Mouse (Mus musculus) thymus, postnatal 25 days (tissue): Measurements from ENCODE around the gene Osbp2.

Source experiments
- DNase-seq: peaks from one replicate; pipeline ENCODE4 v3.0.0; 2022

Osbp2 gene

DNA sequence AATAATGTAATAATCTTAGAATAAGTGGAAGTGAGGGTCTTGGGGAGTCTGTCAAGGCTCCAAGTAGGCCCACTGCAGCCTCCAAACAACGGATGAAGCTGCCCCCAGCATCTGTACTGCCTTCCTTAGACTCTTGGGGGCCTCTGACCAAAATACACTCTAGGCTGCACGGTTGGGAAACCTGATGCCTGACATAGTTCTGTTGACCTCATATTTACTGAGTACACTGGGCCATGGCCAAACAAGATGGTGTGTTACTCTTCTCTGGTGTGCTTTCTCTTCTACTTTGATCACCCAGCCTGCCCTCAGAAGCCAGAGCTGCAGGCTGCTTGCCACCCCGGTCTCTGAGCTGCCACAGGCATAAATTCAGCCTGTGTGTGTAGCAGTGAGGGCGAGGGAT is 108.4 kb downstream of the Osbp2 start:
- no peak for DNase-seq

DNA sequence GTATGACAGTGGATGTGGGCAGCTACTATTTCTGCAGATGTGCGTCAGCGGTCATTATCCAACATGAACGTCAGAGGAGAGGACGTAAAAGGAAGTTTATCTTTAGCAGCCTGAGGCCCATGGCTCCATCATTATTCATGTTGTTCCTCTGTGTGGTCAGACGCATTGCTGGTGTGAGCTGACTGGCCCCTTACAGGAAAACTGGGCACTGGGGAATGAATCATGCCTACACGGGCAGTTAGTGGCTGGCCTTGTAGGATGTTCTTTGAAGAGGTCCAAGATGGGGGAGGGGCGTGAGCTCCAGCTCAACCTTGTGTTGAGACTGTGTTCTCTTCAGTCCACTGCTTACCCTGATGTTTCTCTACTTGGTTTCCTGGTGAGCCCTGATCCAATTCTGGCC is 109.0 kb downstream of the Osbp2 start:
- no peak for DNase-seq

DNA sequence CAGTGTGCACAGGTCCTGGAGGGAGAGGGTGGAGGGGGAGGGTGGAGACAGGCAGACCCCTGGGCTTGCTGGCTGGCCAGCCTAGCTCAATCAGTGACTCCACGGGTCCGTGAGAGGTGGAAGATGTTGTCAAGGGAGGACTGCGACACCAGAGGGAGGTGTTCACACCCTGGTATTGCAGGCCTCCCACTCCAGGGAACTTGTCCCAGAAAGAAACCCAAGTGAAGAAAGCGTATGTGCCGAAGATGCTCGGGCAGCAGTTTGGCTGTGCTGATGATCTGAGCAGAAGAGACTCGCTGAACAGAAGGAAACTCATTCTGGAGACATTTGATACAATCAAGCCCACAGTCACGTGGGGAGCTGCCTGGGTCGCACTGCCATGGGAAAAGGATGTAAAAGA is 109.8 kb downstream of the Osbp2 start:
- no peak for DNase-seq

DNA sequence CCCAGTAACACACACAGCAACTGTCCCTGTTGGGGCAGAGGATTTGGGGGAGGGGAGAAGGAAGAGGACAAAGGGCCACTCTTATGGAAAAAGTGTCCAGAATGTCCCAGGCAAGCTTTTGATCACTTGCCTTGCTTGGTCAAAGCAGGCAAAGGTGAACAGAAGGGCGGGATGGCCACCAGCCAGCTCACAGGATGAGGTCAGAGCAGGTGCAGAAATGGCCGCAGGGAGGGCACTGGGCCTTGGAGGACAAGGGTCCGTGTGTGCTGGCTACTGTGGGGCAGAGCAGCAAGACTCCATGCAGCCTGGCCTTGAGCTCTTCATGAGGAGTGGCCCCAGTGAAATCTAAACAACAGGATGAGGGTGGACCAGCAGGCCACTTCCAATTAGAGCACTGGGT is 110.9 kb downstream of the Osbp2 start:
- no peak for DNase-seq

DNA sequence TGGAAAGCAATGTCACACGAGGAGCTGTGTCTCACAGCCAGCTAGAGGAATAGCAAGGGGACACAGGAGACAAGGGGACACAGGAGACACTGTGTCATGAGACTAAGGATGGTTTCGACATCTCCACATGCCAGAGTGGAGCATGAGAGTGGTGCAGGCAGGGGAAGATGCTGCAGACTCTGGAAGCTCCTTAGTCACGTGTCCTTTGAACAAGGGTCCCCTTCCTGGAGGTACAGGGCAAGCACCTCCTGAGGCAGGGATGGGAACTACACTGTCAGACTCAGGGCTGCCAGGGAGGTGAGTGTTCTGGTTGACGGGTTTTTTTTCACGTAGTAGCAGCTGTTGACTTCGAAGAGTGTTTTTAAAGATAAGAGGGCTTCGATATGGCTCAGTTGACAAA is 113.9 kb downstream of the Osbp2 start:
- DNase-seq = no peak

DNA sequence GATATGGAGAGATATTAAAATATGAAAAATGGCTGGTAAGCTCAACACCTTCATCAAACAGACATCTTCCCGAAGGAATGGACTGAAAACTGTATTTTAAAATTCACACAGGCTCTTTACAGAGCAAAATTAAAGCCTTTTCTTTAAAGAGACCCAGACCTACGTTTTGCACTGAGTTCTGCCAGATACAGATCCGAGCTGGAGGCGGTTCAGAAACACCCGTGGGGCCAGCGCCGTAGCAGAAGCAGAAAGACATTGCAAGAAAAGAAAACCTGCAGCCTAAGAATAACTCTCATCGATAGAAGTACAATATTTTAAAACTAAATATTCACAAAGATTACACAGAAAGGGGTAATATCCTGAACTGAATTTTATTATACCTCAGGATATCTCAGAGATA is 121.3 kb downstream of the Osbp2 start:
- DNase-seq = no peak

DNA sequence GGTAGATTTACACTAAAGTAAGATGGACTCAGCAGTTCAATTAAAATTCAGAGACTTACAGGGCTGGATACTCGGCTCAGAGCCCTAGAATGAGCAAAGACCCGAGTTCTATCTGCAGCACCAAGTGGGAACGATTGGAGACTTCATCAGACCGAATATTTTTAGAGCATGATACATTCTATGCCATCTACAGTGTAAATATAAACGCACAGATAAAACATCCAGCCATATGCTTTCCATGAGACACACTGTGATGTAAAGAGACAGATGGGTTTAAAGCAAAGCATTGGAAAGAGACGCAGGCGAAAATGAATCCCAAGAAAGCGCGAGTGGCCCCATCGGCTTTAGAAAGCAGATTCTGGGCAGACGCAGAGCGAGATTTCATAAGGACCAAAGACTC is 122.5 kb downstream of the Osbp2 start:
- DNase-seq = no peak

DNA sequence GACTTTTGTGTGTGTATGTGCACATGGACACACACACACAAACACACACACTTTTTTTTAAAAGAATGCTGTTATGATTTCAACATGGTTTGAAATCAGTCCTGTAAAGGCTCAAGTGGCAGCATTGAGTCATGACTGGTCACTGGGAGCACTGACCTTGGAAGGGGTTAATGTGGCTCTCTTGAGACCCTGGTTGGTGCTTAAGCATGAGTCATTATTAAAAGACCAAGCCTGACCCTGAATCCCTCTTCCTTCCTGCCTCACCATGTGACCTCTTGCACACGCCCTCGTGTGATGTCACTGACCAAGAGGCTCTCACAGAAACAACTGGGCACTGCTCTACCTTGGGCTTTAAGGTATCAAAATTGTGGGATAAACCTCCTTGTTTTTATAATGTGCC is 124.9 kb downstream of the Osbp2 start:
- no peak for DNase-seq

DNA sequence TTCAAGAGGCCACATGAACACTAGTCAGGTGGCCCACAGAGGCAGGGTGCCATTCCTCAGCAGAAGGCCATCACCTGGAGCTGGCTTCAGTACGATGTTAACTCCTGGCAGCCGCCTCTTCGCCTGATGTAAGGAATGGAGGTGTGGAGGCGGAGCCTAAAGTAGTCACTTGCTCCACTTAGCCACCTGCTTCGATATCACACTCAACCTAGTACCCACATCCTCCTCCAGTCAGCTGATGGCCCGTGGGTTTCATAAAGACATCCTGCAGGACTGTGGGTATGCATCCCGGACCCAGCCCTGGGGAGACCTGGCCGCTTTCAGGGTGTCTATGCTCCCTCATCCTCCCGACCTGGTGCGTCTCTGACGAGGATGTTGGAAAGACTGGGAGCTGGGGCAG is 128.0 kb downstream of the Osbp2 start:
- no peak for DNase-seq

DNA sequence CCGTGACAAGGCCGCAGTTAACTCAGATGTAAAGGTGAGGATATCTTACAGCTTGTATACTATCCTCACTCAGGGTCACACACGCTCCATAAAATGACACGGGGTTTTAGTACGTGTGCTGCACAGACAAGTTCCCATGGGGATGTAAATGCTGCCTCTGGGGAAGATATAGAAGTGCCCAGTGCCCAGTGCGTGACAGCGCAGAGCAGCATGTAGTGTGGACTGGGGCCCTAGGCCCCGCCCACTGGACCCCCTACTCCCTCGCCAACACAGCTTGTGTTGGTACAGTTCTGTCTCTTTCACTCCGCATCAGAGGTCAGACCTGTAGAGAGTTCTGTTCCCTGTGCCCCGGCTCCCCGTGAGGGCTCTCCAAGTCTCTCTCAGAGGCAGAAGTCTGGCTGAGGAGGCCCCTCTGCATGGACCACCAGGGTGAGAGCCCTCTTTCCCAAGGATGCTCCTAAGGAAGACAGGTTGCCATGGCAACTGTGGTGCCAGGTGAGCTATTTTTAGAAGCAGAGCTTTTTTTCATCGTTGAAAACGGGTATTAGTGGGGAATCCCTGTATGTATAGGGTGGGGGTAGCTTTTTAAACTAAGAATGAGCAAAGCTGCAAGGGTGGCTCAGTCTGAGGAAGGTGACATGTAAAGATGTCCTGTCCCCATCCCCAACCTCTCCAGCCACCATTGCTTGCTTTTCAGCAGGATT is 129.6 kb downstream of the Osbp2 start:
- DNase-seq = no peak

DNA sequence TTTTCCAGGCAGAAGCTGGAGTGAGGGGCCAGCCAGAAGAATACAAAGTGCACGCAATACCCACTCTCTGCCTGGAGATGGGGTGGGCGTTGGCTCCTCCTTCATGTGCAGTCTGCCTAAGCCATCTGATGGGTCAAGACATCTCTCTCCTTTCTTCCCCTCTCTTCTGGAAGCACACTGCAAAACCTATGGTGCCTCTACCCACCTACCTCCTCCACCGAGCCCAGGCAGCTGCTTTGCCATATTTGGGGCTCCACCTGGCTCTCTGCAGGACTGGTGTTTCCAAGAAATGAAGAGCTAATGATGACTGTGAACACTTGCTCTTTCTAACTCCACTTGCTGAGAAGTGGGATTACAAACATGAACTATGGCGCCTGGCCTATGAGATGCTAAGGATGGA is 132.2 kb downstream of the Osbp2 start:
- DNase-seq = no peak

DNA sequence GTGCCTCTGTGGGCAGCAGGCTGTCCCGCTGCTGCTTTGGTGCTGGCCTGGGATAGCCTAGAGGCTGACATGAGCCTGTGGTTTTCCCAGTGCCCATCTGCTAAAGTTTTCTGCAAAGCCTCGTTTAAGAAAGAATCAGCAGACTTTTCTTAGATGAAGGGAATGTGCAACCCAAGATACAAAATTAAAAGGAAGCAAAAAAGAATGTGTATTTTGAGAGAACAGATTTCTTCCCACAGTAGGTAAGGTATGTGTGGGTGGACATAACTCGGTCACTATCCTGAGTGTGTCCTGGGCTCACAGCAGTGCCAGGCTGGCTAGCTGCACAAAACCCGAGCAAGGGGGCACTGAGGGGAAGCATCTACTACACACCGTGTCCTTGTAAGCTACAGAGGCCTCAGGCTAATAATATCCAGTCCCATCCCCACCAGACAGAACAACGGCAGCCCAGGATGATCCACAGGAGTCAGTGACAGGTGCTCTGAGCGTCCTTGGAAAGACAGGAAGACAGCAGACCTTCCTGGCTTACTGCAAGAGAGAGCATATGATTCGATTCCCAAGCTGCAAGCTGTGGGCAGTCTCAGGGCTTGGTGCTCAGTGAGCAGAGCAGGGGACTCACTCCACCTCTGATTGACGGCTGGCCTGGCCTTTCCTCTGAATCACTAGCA is 136.1 kb downstream of the Osbp2 start:
- DNase-seq = no peak

DNA sequence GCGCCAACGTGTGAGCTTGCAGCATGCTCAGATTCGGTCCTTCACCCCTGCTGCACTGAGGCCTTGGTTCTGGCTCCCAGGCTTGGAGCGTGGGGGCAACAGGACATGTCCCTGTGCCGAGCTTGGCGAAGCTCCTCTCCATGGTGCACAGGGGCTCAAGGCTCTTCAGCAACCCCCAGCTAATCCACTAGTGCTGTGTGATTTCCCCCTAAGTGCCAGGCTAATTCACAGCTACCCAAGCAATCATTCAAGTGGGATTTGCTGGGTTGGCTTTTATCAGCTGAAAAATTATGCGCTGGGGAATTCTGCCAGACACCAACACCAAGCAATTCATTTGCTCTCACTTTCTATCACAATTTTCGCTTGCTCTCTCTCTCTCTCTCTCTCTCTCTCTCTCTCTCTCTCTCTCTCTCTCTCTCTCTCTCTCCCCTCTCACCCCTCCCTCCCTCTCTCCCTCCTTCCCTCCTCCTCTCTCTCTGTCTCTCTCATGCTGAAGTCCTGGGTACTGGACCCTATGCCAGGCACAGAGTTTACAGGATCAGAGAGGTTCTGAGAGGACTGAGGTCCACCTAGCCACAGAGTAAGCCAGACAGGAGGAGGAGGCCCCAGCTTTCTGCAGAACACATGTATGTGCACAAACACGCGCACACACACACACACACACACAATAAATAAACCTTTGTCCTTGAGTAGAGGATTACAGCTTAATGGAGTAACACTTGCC is 138.2 kb downstream of the Osbp2 start:
- DNase-seq = no peak

DNA sequence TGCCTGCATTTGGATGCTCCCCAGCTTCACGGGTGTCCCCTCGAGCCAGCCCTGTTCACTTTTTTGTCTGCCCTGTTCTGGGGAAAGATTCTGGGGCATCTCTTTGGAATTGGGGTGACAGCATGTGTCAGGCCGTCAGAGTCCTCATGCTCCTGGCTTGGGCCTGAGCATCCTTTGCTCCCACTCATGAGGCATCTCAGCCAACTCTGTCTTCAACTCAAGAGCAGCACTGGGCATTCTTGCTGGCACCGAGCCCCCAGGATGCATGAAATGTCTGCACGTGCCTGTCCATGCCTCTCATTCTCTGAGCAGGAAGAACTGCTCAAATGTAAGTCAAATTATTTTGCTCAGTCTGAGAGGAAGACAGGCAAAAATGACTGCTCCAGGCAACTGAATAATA is 139.0 kb downstream of the Osbp2 start:
- no peak for DNase-seq

DNA sequence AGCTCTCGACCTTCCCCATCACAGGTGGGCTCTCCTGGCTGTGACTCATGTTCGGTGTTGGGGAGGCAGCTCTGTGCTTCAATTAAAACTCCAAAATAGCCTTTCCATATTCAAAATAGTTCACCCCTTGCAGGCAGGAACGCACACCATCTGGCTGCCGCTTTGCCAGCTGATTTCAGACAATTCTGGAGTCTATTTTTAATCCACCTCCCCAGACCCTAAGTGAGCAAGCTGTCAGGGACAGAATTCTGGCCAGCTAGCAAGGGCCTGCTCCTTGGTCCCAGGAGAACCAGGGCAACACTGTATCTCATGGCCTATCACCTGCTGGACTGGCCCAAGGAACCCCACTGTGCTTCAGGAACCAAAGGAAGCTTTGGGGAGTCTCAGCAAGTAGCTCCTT is 139.8 kb downstream of the Osbp2 start:
- DNase-seq = no peak

DNA sequence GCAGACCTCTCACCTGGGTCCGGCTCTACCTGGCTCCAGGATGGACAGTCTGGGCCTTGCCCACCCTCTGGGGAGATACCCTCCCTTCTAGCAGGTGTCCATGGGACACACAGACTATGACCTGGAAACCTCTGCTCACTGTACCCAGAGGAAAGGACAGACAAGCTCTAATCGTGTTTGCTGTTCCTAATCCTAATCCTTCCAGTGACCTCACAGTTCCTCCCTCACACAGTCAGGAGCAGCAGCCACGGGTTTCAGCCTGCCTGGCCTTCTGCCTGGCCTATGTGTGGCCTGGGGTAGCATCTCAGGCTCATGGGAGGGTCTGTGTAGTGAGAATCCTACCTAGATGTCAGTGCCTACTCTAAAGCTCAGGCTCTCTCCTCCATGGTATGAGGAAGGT is 140.8 kb downstream of the Osbp2 start:
- no peak for DNase-seq

DNA sequence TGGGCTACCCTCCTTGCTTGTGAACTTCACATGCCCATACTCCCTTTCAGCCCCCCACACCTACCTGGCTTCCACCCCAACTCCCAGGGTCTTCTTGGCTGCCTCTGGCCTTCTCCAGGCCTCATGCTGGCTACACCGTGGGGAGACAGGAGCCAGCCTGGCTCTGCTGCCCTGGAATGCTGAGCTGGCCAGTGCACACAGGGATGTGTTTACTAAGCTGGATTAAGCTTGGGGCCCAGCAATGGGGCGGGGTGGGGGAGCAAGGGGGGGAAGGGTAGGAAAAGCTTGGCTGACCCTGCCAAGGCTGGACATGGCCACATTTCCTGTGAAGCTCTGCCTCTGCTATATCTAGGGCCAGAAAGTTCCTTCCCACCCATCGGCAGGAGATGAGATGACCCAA is 141.7 kb downstream of the Osbp2 start:
- DNase-seq = no peak

DNA sequence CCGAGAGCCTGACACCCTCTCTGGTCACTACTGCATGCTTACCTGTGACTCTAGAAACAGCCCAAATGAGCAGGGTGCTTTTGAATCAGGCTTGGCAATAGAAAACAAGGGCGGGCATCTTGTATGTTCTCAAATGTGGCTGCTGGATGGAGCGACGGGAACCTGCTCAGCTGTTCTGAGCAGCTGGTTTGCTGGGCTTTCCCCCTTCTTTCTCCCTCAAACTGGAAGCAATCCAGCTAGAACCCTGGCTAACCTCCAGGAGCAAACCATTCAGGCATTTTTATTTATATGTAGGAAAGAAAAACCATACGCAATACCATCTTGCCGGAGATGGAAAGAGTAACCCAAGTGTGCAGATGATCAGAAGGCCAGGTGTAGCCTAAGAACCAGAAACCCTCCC is 147.0 kb downstream of the Osbp2 start:
- no peak for DNase-seq

DNA sequence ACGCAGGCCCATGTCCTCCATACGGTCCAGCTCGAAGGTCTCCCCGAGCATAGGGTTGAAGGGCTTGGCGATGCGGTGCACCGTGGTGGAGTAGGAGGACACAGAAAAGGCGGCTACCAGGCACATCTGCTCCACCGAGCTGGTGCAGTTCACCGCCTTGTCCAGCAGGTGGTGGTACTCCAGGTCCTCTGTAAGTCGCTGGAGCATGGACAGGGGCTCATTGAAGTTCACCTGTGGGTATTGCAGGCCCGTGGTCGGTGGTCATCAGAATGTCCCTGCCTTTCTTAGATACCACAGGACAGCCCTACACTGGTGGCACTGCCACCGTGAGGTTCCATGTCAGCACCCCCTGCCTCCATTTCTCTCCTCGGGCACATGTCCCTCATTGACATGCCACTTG is 149.2 kb downstream of the Osbp2 start:
- DNase-seq = peak; percentile 48

DNA sequence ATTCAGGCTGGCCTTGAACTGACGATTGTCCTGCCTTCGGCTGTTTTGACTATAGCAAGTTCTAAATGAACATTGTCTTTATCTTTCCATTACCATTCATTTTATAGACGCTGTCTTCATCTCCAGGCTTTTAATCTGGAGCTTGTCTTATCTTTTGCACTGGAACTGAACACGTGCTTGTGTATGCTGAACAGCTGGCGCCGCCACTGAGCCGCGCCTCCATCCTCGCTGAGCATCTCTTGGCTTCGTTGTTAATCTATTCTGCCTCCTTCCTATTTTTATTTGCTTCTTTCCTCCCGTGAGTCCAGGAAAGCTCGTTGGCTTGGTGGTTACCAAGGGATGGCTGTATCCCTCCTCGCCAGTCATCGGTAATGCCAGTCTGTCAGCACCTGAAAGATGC is 153.5 kb downstream of the Osbp2 start:
- DNase-seq = no peak

DNA sequence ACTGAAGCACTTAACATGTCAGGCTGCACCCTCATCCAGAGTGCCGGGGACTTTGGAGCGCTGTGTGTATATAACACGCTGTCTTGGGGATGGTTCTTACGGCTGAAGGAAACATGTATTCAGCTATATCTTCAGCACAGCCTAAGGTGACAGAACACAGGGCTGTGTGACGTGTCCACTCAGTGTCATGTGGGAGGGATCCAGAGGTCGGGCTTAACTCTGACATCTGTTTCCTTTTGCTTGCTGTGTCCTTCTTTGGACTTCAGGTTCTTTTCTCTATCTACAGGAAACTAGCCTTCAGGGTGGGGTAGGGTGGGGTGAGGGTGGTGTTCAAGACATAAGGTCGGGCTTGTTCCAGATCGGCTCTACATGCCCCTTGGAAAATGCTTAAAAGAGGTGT is 156.6 kb downstream of the Osbp2 start:
- DNase-seq = no peak

DNA sequence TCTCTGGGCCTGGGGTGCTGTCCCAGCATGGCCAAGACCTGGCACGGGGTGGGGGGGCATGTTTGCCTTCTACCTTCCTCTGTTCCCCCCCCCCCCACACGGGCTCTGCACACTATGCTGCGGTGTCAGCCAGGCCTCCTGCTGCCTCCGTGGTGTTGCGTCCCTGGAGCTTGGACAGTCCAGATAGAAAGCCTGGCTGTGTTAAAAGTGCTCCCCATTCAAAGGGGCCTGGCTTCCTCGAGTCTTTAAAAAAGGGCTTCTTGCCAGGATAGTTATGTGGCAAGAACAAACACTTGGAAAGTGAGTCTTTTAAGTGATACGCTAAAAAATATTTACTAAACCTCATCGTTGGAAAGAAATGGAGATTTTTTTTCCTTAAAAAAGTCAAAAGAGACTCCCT is 159.3 kb downstream of the Osbp2 start:
- DNase-seq = no peak

DNA sequence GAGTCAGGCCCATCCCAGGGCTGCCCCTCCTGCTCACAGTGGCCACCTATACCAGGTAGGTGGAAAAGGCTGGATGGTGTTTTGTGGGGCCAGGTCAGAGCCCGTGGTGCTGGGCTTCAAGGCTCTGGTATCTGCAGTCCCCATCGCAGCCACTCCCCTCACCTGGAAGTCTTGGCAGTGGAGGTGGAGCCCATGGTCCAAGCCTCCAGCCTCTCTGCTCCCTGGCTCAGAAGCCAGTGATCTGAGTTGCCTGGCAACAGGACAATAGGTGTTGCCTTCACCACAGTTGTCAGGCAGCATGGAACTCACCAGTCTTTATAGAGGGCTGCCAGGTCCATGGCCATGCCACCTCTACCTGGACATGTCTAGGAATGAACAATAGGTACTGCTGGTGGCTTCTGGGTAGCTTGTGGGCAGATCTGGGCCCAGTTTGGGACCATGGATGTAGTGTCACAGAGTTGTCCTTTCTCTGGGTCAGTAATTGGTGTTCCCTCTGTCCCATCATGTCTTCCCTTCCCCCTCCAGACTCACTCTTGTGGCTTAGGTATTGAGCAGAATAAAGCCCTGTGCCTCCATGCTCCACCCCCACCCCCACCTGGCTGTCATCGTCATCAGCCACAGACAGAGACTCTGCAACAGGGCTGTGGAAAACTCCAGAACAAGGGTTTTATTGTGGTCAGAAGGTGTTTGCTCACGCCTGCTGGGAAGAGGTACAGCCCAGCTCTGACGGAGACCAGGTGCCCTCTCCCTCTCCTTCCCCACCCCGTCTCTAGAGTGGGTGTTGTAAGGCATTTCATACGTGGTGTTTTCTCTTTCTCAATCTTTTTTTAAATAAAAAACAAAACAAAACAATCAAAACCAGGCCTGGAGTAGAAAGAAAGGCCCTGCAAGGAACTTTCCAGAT is 160.4 kb downstream of the Osbp2 start:
- DNase-seq = no peak
